Mouse (Mus musculus): ENCODE results near the gene Vmn2r73. TPM values are rescaled to one million over a fixed set of nuclear protein-coding genes. Genes with fewer than 3 reads are reported as not detected.
"Not testable (repeated sequence)": the region's sequence is repeated elsewhere in the genome, so short reads cannot be mapped to it uniquely, and the experiment has no call there.

Vmn2r73 gene
- not detected for polyA plus RNA-seq (2012; fragmentation: generic; extraction: Trizol)
- long read RNA-seq, experiment 1 = 0 reads
- long read RNA-seq, experiment 2 = 0 reads

GRCm38 (mm10) chr7:85876166-85876565 lies at the start of gene Vmn2r73:
Gene Vmn2r73 (minus strand): TSS chr7:85876266.
- no peaks in the 10 kb centered on the region for H3K36me3 ChIP-seq (ENCODE audit: control insufficient read depth, insufficient read depth)
- no peaks in the 10 kb centered on the region for H3K79me2 ChIP-seq (ENCODE audit: control insufficient read depth, insufficient read depth)
- no peak within 1 kb of the TSS for H3K4me3 ChIP-seq (ENCODE audit: insufficient read depth, poor library complexity, severe bottlenecking)
- H3ac ChIP-seq (ENCODE audit: control insufficient read depth, insufficient read length, low read depth) = no peak within 1 kb of the TSS
- H3K79me3 ChIP-seq (ENCODE audit: low read depth) = no peaks in the 10 kb centered on the region
- H3K27me3 ChIP-seq (ENCODE audit: control insufficient read depth, insufficient read depth, insufficient read length) = no peaks in the 10 kb centered on the region
- no peak for TF ChIP-seq CTCF (IDR thresholded peaks at IDR 0.05; ENCODE audit: control insufficient read depth, insufficient read depth, insufficient read length)
- TF ChIP-seq MAX (IDR thresholded peaks at IDR 0.05) = no peak
- TF ChIP-seq USF1 (IDR thresholded peaks at IDR 0.05; ENCODE audit: low read depth) = no peak
- no peak for TF ChIP-seq MYOG (IDR thresholded peaks at IDR 0.05; ENCODE audit: control insufficient read depth, extremely low read depth, insufficient read length)
- TF ChIP-seq CEBPB (IDR thresholded peaks at IDR 0.05; ENCODE audit: low read depth) = no peak
- TF ChIP-seq FOSL1 (IDR thresholded peaks at IDR 0.05; ENCODE audit: insufficient read depth, low read length, poor library complexity, severe bottlenecking) = no peak
- TF ChIP-seq MYOD1 (IDR thresholded peaks at IDR 0.05; ENCODE audit: control insufficient read depth, insufficient read length, low read depth) = no peak

GRCm38 (mm10) chr7:85840090-85840948 lies 35.7 kb downstream of the Vmn2r73 start:
- TF ChIP-seq CTCF (IDR thresholded peaks at IDR 0.05; ENCODE audit: control insufficient read depth, insufficient read depth, insufficient read length) (no peak), MYOD1 (IDR thresholded peaks at IDR 0.05; ENCODE audit: control insufficient read depth, insufficient read length, low read depth) (no peak), CEBPB (IDR thresholded peaks at IDR 0.05; ENCODE audit: low read depth) (no peak), MAX (IDR thresholded peaks at IDR 0.05) (no peak), MYOG (IDR thresholded peaks at IDR 0.05; ENCODE audit: control insufficient read depth, extremely low read depth, insufficient read length) (no peak), USF1 (IDR thresholded peaks at IDR 0.05; ENCODE audit: low read depth) (no peak), FOSL1 (IDR thresholded peaks at IDR 0.05; ENCODE audit: insufficient read depth, low read length, poor library complexity, severe bottlenecking) (no peak)

GRCm38 (mm10) chr7:85818092-85818491 lies 58.0 kb downstream of the Vmn2r73 start:
- H3K27me3 ChIP-seq (ENCODE audit: control insufficient read depth, insufficient read depth, insufficient read length); H3K79me2 ChIP-seq (ENCODE audit: control insufficient read depth, insufficient read depth); H3ac ChIP-seq (ENCODE audit: control insufficient read depth, insufficient read length, low read depth); H3K4me3 ChIP-seq (ENCODE audit: insufficient read depth, poor library complexity, severe bottlenecking); H3K36me3 ChIP-seq (ENCODE audit: control insufficient read depth, insufficient read depth); H3K79me3 ChIP-seq (ENCODE audit: low read depth): not testable (repeated sequence)

More at GRCm38 (mm10) chr7:85840090-85840948, 35.7 kb downstream of the Vmn2r73 start:
- Histone ChIP-seq H3K79me2 (ENCODE audit: control insufficient read depth, insufficient read depth) (no peaks in the 10 kb centered on the region), H3K79me3 (ENCODE audit: low read depth) (no peaks in the 10 kb centered on the region), H3K4me3 (ENCODE audit: insufficient read depth, poor library complexity, severe bottlenecking) (no peak overlapping the region), H3K27me3 (ENCODE audit: control insufficient read depth, insufficient read depth, insufficient read length) (no peaks in the 10 kb centered on the region), H3K36me3 (ENCODE audit: control insufficient read depth, insufficient read depth) (no peaks in the 10 kb centered on the region), H3ac (ENCODE audit: control insufficient read depth, insufficient read length, low read depth) (no peak overlapping the region)

Other genes starting within 250 kb of the Vmn2r73 start
- gene Vmn2r72, start 121.2 kb downstream of the Vmn2r73 start, polyA plus RNA-seq (2012; fragmentation: generic; extraction: Trizol) = not detected
- not detected for gene Vmn2r74, start 85.4 kb upstream of the Vmn2r73 start, polyA plus RNA-seq (2012; fragmentation: generic; extraction: Trizol)